Mouse (Mus musculus): ENCODE data around the gene Nat8. TPM values are rescaled to one million over a fixed set of nuclear protein-coding genes. Genes with fewer than 3 reads are reported as not detected.

The Nat8 gene
- under 1 TPM in 1 of 2 experiments, not detected in 1; 0.68 TPM for polyA plus RNA-seq (2012; fragmentation: generic; extraction: Trizol)

DNA sequence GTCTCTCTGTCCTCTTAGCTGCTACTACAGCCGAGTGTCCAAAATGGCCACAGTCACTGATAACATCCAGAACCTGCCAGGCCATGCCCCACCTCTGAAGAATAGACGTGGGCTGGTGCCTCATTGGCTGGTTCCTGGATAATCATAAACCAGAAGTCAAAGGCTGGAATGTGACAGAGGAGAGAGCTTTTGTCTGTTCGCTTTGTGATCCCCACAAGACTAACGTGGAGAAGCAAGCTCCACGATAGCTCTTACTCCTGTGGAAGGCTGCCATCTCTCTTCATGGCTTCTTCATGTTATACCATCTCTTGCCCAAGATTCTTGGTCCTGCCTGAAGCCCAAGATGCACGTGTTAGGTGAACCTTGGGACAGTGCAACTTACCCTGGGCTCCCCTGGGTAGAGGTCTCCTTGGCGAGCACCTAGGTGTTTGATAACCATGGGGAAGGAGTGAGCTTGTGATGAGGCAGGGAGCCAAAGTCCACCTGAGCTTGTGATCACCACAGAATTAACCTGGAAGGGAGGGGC lies at the start of gene Nat8:
Gene Nat8, minus strand, starts transcription at position 287 of the 526 bp plus-strand sequence.

DNA sequence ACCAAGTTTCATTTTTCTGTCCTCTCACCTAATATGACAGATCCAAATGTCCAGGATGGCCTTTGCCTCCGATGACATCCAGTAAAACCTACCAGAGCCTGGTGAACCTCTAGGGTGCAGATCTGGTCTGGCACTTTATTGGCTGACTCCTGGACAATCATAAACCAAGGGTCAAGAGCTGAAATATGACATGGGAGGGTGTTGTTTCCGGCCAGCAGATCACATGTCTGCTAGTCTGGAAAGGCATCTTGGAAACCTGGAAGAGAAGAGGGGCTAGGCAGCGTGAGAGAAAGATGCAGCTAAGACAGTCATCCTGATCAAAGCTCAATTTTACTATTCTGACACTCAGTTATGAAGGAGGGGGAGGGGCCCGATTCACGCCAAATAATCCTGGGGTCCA lies 37.1 kb upstream of the Nat8 start, which contains the start of gene Nat8f2:
Gene Nat8f2, minus strand, starts transcription at position 153 of the 400 bp plus-strand sequence.

GRCm38 (mm10) chr6:85820837-85821236 lies 11.0 kb downstream of the Nat8 start, which contains the start of the genes Nat8f6 and Nat8f5:
TSS of gene Nat8f6 (minus strand) at chr6:85820954.
TSS of gene Nat8f5 (minus strand) at chr6:85820972.

Other genes starting within 250 kb of the Nat8 start
- gene Alms1, start 244.6 kb downstream of the Nat8 start, polyA plus RNA-seq (2012; fragmentation: generic; extraction: Trizol), result 1 to 10 TPM in 1 of 2 experiments, under 1 TPM in 1; 0.07 to 1.2 TPM
- gene Nat8f7, start 118.9 kb downstream of the Nat8 start, polyA plus RNA-seq (2012; fragmentation: generic; extraction: Trizol), result under 1 TPM in 1 of 2 experiments, not detected in 1; 0.28 TPM
- under 1 TPM in 1 of 2 experiments, not detected in 1; 0.78 TPM for gene Nat8f3, start 66.3 kb downstream of the Nat8 start, polyA plus RNA-seq (2012; fragmentation: generic; extraction: Trizol)
- gene Nat8f6, start 11.1 kb downstream of the Nat8 start, polyA plus RNA-seq (2012; fragmentation: generic; extraction: Trizol), result under 1 TPM in 1 of 2 experiments, not detected in 1; 0.15 TPM
- gene Nat8f5, start 11.1 kb downstream of the Nat8 start, polyA plus RNA-seq (2012; fragmentation: generic; extraction: Trizol), result under 1 TPM in 1 of 2 experiments, not detected in 1; 0.09 TPM
- not detected for gene Nat8f2, start 37.1 kb upstream of the Nat8 start, polyA plus RNA-seq (2012; fragmentation: generic; extraction: Trizol)
- gene Nat8f4, start 72.8 kb upstream of the Nat8 start, polyA plus RNA-seq (2012; fragmentation: generic; extraction: Trizol), result 1 to 10 TPM in 1 of 2 experiments, under 1 TPM in 1; 0.04 to 1.3 TPM
- gene Tprkb, start 79.8 kb upstream of the Nat8 start, polyA plus RNA-seq (2012; fragmentation: generic; extraction: Trizol), result 10 to 100 TPM in 1 of 2 experiments, 1 to 10 TPM in 1; 4.5 to 30.4 TPM
- gene Nat8f1, start 83.6 kb upstream of the Nat8 start, polyA plus RNA-seq (2012; fragmentation: generic; extraction: Trizol), result 10 to 100 TPM in 1 of 2 experiments, 1 to 10 TPM in 1; 1.3 to 15.0 TPM
- 10 to 100 TPM in 1 of 2 experiments, 1 to 10 TPM in 1; 4.2 to 13.4 TPM for gene Dusp11, start 129.6 kb upstream of the Nat8 start, polyA plus RNA-seq (2012; fragmentation: generic; extraction: Trizol)
- not detected for gene Figla, start 184.1 kb upstream of the Nat8 start, polyA plus RNA-seq (2012; fragmentation: generic; extraction: Trizol)
- gene Add2, start 196.6 kb upstream of the Nat8 start, polyA plus RNA-seq (2012; fragmentation: generic; extraction: Trizol), result 1 to 10 TPM; 2.9 to 3.7 TPM

Measured in C3H10T1/2 (cell line).